Mouse (Mus musculus): ENCODE data around the gene Vps45. TPM values are rescaled to one million over a fixed set of nuclear protein-coding genes. Genes with fewer than 3 reads are reported as not detected.
A peak's percentile ranks its signal among the peaks of the same experiment; 100 is the strongest.

Vps45 gene
- polyA plus RNA-seq, 1 experiment from 2014 or later = 33.6 TPM

DNA sequence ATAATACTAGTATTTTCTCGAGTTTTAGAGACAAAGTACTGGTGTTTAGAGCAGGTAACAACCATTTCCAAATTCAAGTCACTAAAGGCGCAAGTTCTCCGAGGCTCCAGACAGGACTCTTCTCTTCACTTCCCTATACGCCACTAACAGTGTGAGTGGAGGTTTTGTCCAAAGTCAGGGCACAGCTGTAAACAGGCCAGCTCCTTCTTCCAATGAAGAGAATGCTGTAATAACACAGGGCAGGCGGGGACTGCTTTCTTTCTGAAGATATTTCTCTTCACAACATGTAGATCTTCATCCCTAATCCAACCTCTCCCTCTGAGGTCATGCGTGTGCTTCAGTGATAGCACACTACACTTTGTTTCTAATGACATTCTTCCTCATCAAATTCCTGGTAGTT is 21.5 kb downstream of the Vps45 start:
- no peak overlapping the region for H3K4me3 ChIP-seq
- 84% methylated on average over 6 of the region's 6 CpGs for WGBS
- ATAC-seq (ENCODE audit: extremely low read depth, insufficient number of reproducible peaks, low FRiP score, low TSS enrichment) = no peak

GRCm38 (mm10) chr3:96033046-96033445 is 25.2 kb downstream of the Vps45 start:
- peaks cover 31% of the 10 kb centered on the region for H3K36me3 ChIP-seq
- peaks cover 14% of the 10 kb centered on the region for H3K4me1 ChIP-seq
- no peak overlapping the region for H3K9ac ChIP-seq
- H3K27ac ChIP-seq (replicated peaks) = no peak overlapping the region
- H3K9me3 ChIP-seq = no peaks in the 10 kb centered on the region
- no peak overlapping the region for H3K4me3 ChIP-seq
- H3K4me2 ChIP-seq = no peak overlapping the region
- no peaks in the 10 kb centered on the region for H3K27me3 ChIP-seq (replicated peaks)
- ATAC-seq (ENCODE audit: extremely low read depth, insufficient number of reproducible peaks, low FRiP score, low TSS enrichment) = no peak
- WGBS = 83% methylated on average over 4 of the region's 4 CpGs

More for the DNA sequence above, 21.5 kb downstream of the Vps45 start:
- peaks cover 26% of the 10 kb centered on the region for H3K36me3 ChIP-seq
- H3K4me1 ChIP-seq = peaks cover 17% of the 10 kb centered on the region
- no peak overlapping the region for H3K9ac ChIP-seq
- H3K4me2 ChIP-seq = no peak overlapping the region
- H3K9me3 ChIP-seq = no peaks in the 10 kb centered on the region
- no peak overlapping the region for H3K27ac ChIP-seq (replicated peaks)
- H3K27me3 ChIP-seq (replicated peaks) = no peaks in the 10 kb centered on the region

- Histone ChIP-seq H3K4me3 (no peak overlapping the region), H3K27ac (replicated peaks) (no peak overlapping the region), H3K36me3 (peaks cover 31% of the 10 kb centered on the region), H3K4me2 (no peak overlapping the region), H3K9ac (no peak overlapping the region), H3K9me3 (no peaks in the 10 kb centered on the region), H3K27me3 (replicated peaks) (no peaks in the 10 kb centered on the region), H3K4me1 (peaks cover 16% of the 10 kb centered on the region)
- WGBS = 77% methylated on average over 6 of the region's 6 CpGs
- ATAC-seq (ENCODE audit: extremely low read depth, insufficient number of reproducible peaks, low FRiP score, low TSS enrichment) = no peak
These were observed 25.6 kb downstream of the Vps45 start for GRCm38 (mm10) chr3:96032652-96033017.

- Histone ChIP-seq H3K4me2 (no peak overlapping the region), H3K36me3 (peaks cover 32% of the 10 kb centered on the region), H3K27ac (replicated peaks) (no peak overlapping the region), H3K4me3 (no peak overlapping the region), H3K4me1 (peaks cover 16% of the 10 kb centered on the region), H3K9ac (no peak overlapping the region), H3K27me3 (replicated peaks) (no peaks in the 10 kb centered on the region), H3K9me3 (no peaks in the 10 kb centered on the region)
- 77% methylated on average over 6 of the region's 6 CpGs for WGBS
- ATAC-seq (ENCODE audit: extremely low read depth, insufficient number of reproducible peaks, low FRiP score, low TSS enrichment) = no peak
These were observed 26.1 kb downstream of the Vps45 start for GRCm38 (mm10) chr3:96031991-96032651.

DNA sequence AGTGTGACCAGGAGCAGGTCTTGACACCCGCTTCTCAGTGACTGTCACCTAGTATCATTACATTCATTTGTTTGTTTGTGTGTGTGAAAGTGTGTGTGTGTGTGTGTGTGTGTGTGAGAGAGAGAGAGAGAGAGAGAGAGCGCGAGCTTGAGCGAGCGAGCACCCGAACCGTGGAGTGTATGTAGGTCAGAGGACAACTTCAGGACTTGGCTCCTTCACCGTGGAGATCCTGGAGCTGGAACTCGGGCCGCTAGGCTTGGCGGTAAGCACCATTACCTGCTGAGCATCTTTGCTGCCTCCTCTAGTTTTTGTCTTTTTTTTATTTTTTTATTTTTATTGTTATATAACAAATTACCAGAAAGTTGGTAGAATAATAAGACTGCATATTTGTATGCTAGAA is 28.5 kb downstream of the Vps45 start:
- H3K27ac ChIP-seq (replicated peaks) = no peak overlapping the region
- peaks cover 8% of the 10 kb centered on the region for H3K4me1 ChIP-seq
- no peak for ATAC-seq (ENCODE audit: extremely low read depth, insufficient number of reproducible peaks, low FRiP score, low TSS enrichment)
- no peak overlapping the region for H3K9ac ChIP-seq
- H3K4me2 ChIP-seq = no peak overlapping the region
- H3K36me3 ChIP-seq = peaks cover 39% of the 10 kb centered on the region
- H3K4me3 ChIP-seq = no peak overlapping the region
- no peaks in the 10 kb centered on the region for H3K27me3 ChIP-seq (replicated peaks)
- H3K9me3 ChIP-seq = no peaks in the 10 kb centered on the region
- 87% methylated on average over 11 of the region's 11 CpGs for WGBS

- Histone ChIP-seq H3K9ac (no peak overlapping the region), H3K4me1 (peaks cover 3% of the 10 kb centered on the region; the same call in 1 of the 2 replicates), H3K27ac (replicated peaks) (no peak overlapping the region), H3K36me3 (peaks cover 39% of the 10 kb centered on the region), H3K4me2 (no peak overlapping the region), H3K4me3 (no peak overlapping the region), H3K27me3 (replicated peaks) (no peaks in the 10 kb centered on the region), H3K9me3 (no peaks in the 10 kb centered on the region)
- 86% methylated on average over 3 of the region's 3 CpGs for WGBS
- no peak for ATAC-seq (ENCODE audit: extremely low read depth, insufficient number of reproducible peaks, low FRiP score, low TSS enrichment)
These were observed 28.9 kb downstream of the Vps45 start for GRCm38 (mm10) chr3:96029336-96029735.

DNA sequence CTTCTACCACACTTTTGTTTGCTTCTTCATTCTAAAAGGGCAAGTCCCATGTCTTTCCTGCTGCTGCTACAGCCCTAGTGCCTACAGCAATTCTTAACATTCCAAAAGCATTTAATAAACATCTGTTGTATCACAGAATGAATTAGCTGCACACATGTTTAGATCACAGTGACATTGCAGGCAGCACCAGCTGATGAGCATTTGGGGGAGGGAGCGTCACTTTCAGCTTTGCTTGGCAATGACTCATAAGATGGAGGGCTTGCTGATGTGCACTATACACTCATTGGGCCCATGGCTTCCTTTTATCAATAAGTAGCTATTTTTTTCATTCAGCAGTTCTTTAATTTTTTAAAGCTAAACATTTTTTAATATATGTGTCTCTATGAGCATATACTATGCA is 30.4 kb downstream of the Vps45 start:
- H3K4me1 ChIP-seq = 0 out of 2 replicates have a peak, but pooled peaks cover 3% of the 10 kb centered on the region
- no peak overlapping the region for H3K4me2 ChIP-seq
- no peaks in the 10 kb centered on the region for H3K9me3 ChIP-seq
- H3K36me3 ChIP-seq = peaks cover 31% of the 10 kb centered on the region
- H3K27ac ChIP-seq (replicated peaks) = no peak overlapping the region
- no peak overlapping the region for H3K4me3 ChIP-seq
- WGBS = 85% methylated on average over 1 of the region's 1 CpGs
- no peak overlapping the region for H3K9ac ChIP-seq
- ATAC-seq (ENCODE audit: extremely low read depth, insufficient number of reproducible peaks, low FRiP score, low TSS enrichment) = no peak
- H3K27me3 ChIP-seq (replicated peaks) = no peaks in the 10 kb centered on the region

- 81% methylated on average over 1 of the region's 1 CpGs for WGBS
- Histone ChIP-seq H3K9me3 (no peaks in the 10 kb centered on the region), H3K4me3 (no peak overlapping the region), H3K27me3 (replicated peaks) (no peaks in the 10 kb centered on the region), H3K9ac (no peak overlapping the region), H3K27ac (replicated peaks) (no peak overlapping the region), H3K4me2 (no peak overlapping the region), H3K36me3 (peaks cover 26% of the 10 kb centered on the region), H3K4me1 (0 out of 2 replicates have a peak, but pooled peaks cover 3% of the 10 kb centered on the region)
- ATAC-seq (ENCODE audit: extremely low read depth, insufficient number of reproducible peaks, low FRiP score, low TSS enrichment) = no peak
These were observed 31.1 kb downstream of the Vps45 start for GRCm38 (mm10) chr3:96027145-96027544.

GRCm38 (mm10) chr3:96021421-96022128 is 36.7 kb downstream of the Vps45 start:
- Histone ChIP-seq H3K9me3 (no peaks in the 10 kb centered on the region), H3K27ac (replicated peaks) (no peak overlapping the region), H3K9ac (no peak overlapping the region), H3K27me3 (replicated peaks) (no peaks in the 10 kb centered on the region), H3K4me2 (no peak overlapping the region), H3K4me1 (peaks cover 11% of the 10 kb centered on the region), H3K4me3 (no peak overlapping the region), H3K36me3 (peaks cover 6% of the 10 kb centered on the region; the same call in 1 of the 2 replicates)
- 65% methylated on average over 5 of the region's 5 CpGs for WGBS
- no peak for ATAC-seq (ENCODE audit: extremely low read depth, insufficient number of reproducible peaks, low FRiP score, low TSS enrichment)

DNA sequence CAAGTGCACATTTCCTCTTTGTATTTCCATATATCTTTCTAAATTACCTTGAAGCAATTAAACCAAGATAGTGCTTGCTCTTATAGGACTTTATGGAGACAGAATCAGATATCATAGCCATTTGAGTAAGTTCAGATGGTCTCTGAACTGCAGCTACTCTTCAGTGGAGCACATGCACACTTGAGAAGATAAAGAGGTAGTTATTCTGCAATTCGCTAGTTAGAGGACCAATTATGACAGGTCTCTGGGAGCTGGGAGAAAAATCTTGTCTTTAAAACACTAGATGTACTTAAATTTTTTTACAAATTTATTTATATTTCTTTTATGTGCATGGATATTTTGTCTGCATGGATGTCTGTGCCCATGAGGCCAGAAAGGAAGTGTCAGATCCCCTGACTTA is 37.5 kb downstream of the Vps45 start:
- Histone ChIP-seq H3K4me2 (no peak overlapping the region), H3K9me3 (no peaks in the 10 kb centered on the region), H3K36me3 (0 out of 2 replicates have a peak, but pooled peaks cover 4% of the 10 kb centered on the region), H3K4me1 (peaks cover 11% of the 10 kb centered on the region), H3K27ac (replicated peaks) (no peak overlapping the region), H3K9ac (no peak overlapping the region), H3K27me3 (replicated peaks) (no peaks in the 10 kb centered on the region), H3K4me3 (no peak overlapping the region)
- WGBS = 67% methylated on average over 1 of the region's 1 CpGs
- ATAC-seq (ENCODE audit: extremely low read depth, insufficient number of reproducible peaks, low FRiP score, low TSS enrichment) = no peak

- 57% methylated on average over 5 of the region's 5 CpGs for WGBS
- Histone ChIP-seq H3K9me3 (no peaks in the 10 kb centered on the region), H3K36me3 (0 out of 2 replicates have a peak, but pooled peaks cover 4% of the 10 kb centered on the region), H3K4me1 (peaks cover 23% of the 10 kb centered on the region), H3K4me3 (no peak overlapping the region), H3K9ac (no peak overlapping the region), H3K27ac (replicated peaks) (peak overlapping the region; percentile 24; the same call in 1 of the 2 replicates), H3K4me2 (no peak overlapping the region), H3K27me3 (replicated peaks) (no peaks in the 10 kb centered on the region)
- ATAC-seq (ENCODE audit: extremely low read depth, insufficient number of reproducible peaks, low FRiP score, low TSS enrichment) = no peak
These were observed 40.8 kb downstream of the Vps45 start for GRCm38 (mm10) chr3:96017461-96017860.

Measured in heart, embryonic 13.5 days (tissue).